Mouse (Mus musculus) hindbrain, embryonic 12.5 days (tissue): ENCODE measurements at regions not wholly inside any gene's neighbourhood (a gene's known extent, or its start where the extent isn't known, plus 50 kb on each side); places are given as distances from the start of the nearest gene placed in this dataset.

Source experiments
- ATAC-seq: fragments of 200-750 bp; cut with Nextera tagmentation; 2 replicates; pipeline ENCODE4 v1.8.0; 2017; ENCODE audit warnings: moderate TSS enrichment; ENCODE audit not compliant: low FRiP score
- H3K27ac ChIP-seq: fragments of 300-500 bp; sonication (generic); 2 replicates; pipeline ENCODE4 v1.5.1; 2016; ENCODE audit warnings: mild to moderate bottlenecking
- H3K27me3 ChIP-seq: fragments of 300-500 bp; sonication (generic); 2 replicates; pipeline ENCODE4 v1.6.1; 2016; ENCODE audit warnings: mild to moderate bottlenecking
- H3K36me3 ChIP-seq: fragments of 300-500 bp; sonication (generic); 2 replicates; pipeline ENCODE4 v1.6.1; 2016; ENCODE audit warnings: mild to moderate bottlenecking
- H3K4me1 ChIP-seq: fragments of 300-500 bp; sonication (generic); 2 replicates; pipeline ENCODE4 v1.6.1; 2016
- H3K4me2 ChIP-seq: fragments of 300-500 bp; sonication (generic); replicated peaks from 2 replicates; pipeline ENCODE4 v1.6.1; 2016; ENCODE audit warnings: mild to moderate bottlenecking
- H3K4me3 ChIP-seq: fragments of 300-500 bp; sonication (generic); 2 replicates; pipeline ENCODE4 v1.5.1; 2016; ENCODE audit warnings: mild to moderate bottlenecking
- H3K9ac ChIP-seq: fragments of 300-500 bp; sonication (generic); 2 replicates; pipeline ENCODE4 v1.6.1; 2016; ENCODE audit warnings: mild to moderate bottlenecking, moderate library complexity
- H3K9me3 ChIP-seq: fragments of 300-500 bp; sonication (generic); replicated peaks from 2 replicates; pipeline ENCODE4 v1.6.1; 2016; ENCODE audit warnings: mild to moderate bottlenecking
- WGBS: fragments of 180-500 bp; shearing (Covaris S2); methylation state at CpG from one replicate; pipeline ENCODE4 v1.1.7; 2016; 5-methylcytosine and 5-hydroxymethylcytosine counted together

GRCm38 (mm10) chrX:11859396-11859795 is 300.8 kb downstream of the Bcor start:
- peaks cover 56% of the 10 kb centered on the region for H3K27me3 ChIP-seq
- ATAC-seq: no peak
- H3K9ac ChIP-seq: no peak overlapping the region
- H3K4me2 ChIP-seq: no peak overlapping the region
- no peak overlapping the region for H3K4me3 ChIP-seq
- peaks cover 13% of the 10 kb centered on the region for H3K4me1 ChIP-seq
- H3K36me3 ChIP-seq: no peaks in the 10 kb centered on the region
- no peak overlapping the region for H3K27ac ChIP-seq
- WGBS: 65% methylated on average over 9 of the region's 9 CpGs
- H3K9me3 ChIP-seq: no peaks in the 10 kb centered on the region

GRCm38 (mm10) chrX:11861119-11861708 is 298.9 kb downstream of the Bcor start:
- 46% methylated on average over 11 of the region's 11 CpGs for WGBS
- 0 out of 2 replicates have a peak, but pooled peaks have one; percentile 19 for ATAC-seq
- Histone ChIP-seq H3K27ac (no peak overlapping the region), H3K36me3 (no peaks in the 10 kb centered on the region), H3K9ac (no peak overlapping the region), H3K27me3 (peaks cover 58% of the 10 kb centered on the region), H3K4me1 (peaks cover 13% of the 10 kb centered on the region), H3K4me3 (no peak overlapping the region), H3K9me3 (no peaks in the 10 kb centered on the region), H3K4me2 (no peak overlapping the region)

DNA sequence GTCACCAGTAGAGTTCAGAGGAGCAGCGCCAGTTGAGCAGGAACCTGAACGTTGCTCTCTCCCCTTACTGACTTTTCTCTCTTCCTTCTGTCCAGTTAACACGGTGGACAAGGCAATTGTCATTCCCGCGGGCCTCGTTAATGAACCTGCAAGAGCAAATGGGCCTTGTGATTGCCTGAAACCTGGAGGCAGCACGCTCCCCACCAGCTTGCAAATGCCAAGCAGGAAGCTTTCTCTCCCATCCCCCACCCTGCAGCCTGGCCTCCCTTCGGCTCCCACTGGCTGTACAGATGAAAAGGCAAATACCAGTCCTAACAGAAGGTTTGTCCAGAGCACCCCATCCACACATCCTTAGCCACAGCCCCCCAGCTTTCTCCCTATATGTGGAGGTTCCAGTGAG is 298.3 kb downstream of the Bcor start:
- WGBS: 15% methylated on average over 7 of the region's 8 CpGs
- no peak for ATAC-seq
- Histone ChIP-seq H3K4me1 (peaks cover 13% of the 10 kb centered on the region), H3K36me3 (no peaks in the 10 kb centered on the region), H3K4me2 (no peak overlapping the region), H3K27me3 (peaks cover 59% of the 10 kb centered on the region), H3K4me3 (no peak overlapping the region), H3K9me3 (no peaks in the 10 kb centered on the region), H3K9ac (no peak overlapping the region), H3K27ac (no peak overlapping the region)

DNA sequence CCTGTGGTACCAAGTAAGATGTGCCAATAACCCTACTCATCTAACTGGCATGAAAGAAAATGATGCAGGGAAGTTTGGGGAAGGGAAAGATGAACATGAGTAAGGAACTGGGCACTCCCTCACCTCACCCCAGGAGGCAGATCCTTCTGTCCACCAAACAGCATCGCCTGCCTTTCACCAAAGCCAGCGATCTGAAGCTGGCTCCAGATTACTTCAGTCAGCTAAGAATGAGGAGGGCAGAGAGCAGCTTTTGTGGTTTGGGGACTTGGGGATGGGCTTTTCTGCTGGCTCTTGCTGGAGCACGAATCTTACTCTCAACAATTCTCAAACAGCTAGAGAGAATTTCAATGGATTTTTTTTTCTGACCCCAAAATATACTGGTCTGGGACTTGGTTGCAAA is 297.0 kb downstream of the Bcor start:
- no peak overlapping the region for H3K4me2 ChIP-seq
- H3K4me1 ChIP-seq: peaks cover 13% of the 10 kb centered on the region
- no peak for ATAC-seq
- no peaks in the 10 kb centered on the region for H3K36me3 ChIP-seq
- peaks cover 52% of the 10 kb centered on the region for H3K27me3 ChIP-seq
- no peak overlapping the region for H3K27ac ChIP-seq
- H3K9ac ChIP-seq: no peak overlapping the region
- WGBS: 36% methylated on average over 3 of the region's 3 CpGs
- no peak overlapping the region for H3K4me3 ChIP-seq
- no peaks in the 10 kb centered on the region for H3K9me3 ChIP-seq

DNA sequence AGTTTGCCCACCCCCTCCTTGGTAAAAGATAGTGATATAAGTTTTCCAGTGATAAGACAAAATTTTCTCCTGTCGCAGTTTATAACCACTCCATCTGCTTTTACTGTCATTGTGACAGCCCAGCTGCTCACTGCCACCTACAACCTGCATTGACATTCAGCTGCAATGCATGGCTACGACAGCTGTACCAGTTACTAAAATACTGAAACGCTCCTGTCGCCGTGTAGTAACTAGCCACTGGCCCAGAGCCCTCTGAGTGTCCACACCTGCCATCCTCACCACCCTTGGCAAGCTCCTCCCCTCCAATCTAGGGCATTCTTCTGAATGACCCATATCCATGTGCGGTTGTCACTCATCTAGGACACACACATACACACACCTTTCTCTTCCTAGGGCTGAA is 286.2 kb downstream of the Bcor start:
- H3K27me3 ChIP-seq: peaks cover 17% of the 10 kb centered on the region
- WGBS: 78% methylated on average over 6 of the region's 6 CpGs
- no peak overlapping the region for H3K27ac ChIP-seq
- no peak overlapping the region for H3K4me2 ChIP-seq
- ATAC-seq: no peak
- no peak overlapping the region for H3K9ac ChIP-seq
- H3K36me3 ChIP-seq: no peaks in the 10 kb centered on the region
- no peak overlapping the region for H3K4me3 ChIP-seq
- H3K4me1 ChIP-seq: no peaks in the 10 kb centered on the region
- H3K9me3 ChIP-seq: no peaks in the 10 kb centered on the region

- H3K4me1 ChIP-seq: no peaks in the 10 kb centered on the region
- no peak overlapping the region for H3K4me2 ChIP-seq
- ATAC-seq: no peak
- H3K36me3 ChIP-seq: no peaks in the 10 kb centered on the region
- no peak overlapping the region for H3K4me3 ChIP-seq
- WGBS: 86% methylated on average over 7 of the region's 7 CpGs
- peaks cover 19% of the 10 kb centered on the region for H3K27me3 ChIP-seq
- no peaks in the 10 kb centered on the region for H3K9me3 ChIP-seq
- no peak overlapping the region for H3K27ac ChIP-seq
- no peak overlapping the region for H3K9ac ChIP-seq
Observed at GRCm38 (mm10) chrX:11876636-11877035, 283.5 kb downstream of the Bcor start.

- H3K36me3 ChIP-seq: no peaks in the 10 kb centered on the region
- WGBS: 56% methylated on average over 8 of the region's 8 CpGs
- no peak overlapping the region for H3K27ac ChIP-seq
- H3K9me3 ChIP-seq: no peaks in the 10 kb centered on the region
- no peaks in the 10 kb centered on the region for H3K4me1 ChIP-seq
- ATAC-seq: no peak
- no peak overlapping the region for H3K9ac ChIP-seq
- no peak overlapping the region for H3K4me2 ChIP-seq
- H3K27me3 ChIP-seq: peaks cover 27% of the 10 kb centered on the region
- H3K4me3 ChIP-seq: no peak overlapping the region
Observed at GRCm38 (mm10) chrX:11878028-11878427, 282.1 kb downstream of the Bcor start.

DNA sequence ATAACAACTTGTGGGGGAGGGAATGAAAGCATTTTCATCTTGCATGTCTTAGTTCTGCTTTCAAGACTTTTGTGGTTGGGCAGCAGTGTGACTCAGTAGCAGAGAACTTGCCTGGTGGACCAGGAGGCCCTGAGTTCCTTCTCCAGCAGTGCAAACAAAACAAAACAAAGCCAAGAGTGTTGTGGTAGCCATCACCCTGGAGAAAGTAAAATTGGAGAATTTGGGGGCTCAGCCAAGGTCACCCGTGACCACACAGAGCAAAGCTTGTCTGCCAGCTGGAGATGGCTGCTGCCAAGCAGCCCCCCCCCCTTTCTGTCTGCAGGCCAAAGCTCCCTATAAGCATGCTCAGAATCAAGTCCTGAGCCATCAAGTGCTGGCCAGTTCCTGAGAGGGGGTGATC is 279.2 kb downstream of the Bcor start:
- H3K27ac ChIP-seq: no peak overlapping the region
- no peaks in the 10 kb centered on the region for H3K4me1 ChIP-seq
- no peak overlapping the region for H3K4me2 ChIP-seq
- ATAC-seq: no peak
- H3K9me3 ChIP-seq: no peaks in the 10 kb centered on the region
- H3K4me3 ChIP-seq: no peak overlapping the region
- H3K27me3 ChIP-seq: peaks cover 23% of the 10 kb centered on the region
- H3K9ac ChIP-seq: no peak overlapping the region
- no peaks in the 10 kb centered on the region for H3K36me3 ChIP-seq
- 86% methylated on average over 1 of the region's 1 CpGs for WGBS

- Histone ChIP-seq H3K4me3 (no peak overlapping the region), H3K9me3 (no peaks in the 10 kb centered on the region), H3K9ac (no peak overlapping the region), H3K36me3 (no peaks in the 10 kb centered on the region), H3K27me3 (peaks cover 25% of the 10 kb centered on the region), H3K4me1 (no peaks in the 10 kb centered on the region), H3K4me2 (no peak overlapping the region), H3K27ac (no peak overlapping the region)
- ATAC-seq: no peak
- 68% methylated on average over 10 of the region's 10 CpGs for WGBS
Observed at GRCm38 (mm10) chrX:11883738-11884716, 276.1 kb downstream of the Bcor start.

DNA sequence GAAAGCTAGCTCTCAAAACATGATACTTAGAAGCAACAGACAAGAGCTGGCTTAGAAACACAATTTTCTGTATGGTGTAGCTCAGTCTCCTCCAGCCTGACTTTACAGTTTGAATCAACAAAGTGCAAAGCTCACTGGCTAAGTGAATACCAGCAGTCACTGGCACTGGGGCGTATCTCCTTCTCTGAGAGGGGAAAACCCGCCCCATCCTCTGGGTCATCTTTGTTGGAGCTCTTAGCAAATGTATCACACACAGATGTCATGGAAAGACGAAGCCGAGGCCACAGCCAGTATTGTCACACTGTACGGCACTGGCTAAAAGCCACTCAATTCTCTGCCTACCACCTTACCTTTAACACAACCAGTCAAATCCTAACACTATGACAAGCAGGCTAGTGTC is 267.8 kb downstream of the Bcor start:
- Histone ChIP-seq H3K4me3 (no peak overlapping the region), H3K27me3 (peaks cover 43% of the 10 kb centered on the region), H3K4me2 (no peak overlapping the region), H3K27ac (no peak overlapping the region), H3K36me3 (no peaks in the 10 kb centered on the region), H3K9me3 (no peaks in the 10 kb centered on the region), H3K9ac (no peak overlapping the region), H3K4me1 (no peaks in the 10 kb centered on the region)
- no peak for ATAC-seq
- 86% methylated on average over 5 of the region's 5 CpGs for WGBS

DNA sequence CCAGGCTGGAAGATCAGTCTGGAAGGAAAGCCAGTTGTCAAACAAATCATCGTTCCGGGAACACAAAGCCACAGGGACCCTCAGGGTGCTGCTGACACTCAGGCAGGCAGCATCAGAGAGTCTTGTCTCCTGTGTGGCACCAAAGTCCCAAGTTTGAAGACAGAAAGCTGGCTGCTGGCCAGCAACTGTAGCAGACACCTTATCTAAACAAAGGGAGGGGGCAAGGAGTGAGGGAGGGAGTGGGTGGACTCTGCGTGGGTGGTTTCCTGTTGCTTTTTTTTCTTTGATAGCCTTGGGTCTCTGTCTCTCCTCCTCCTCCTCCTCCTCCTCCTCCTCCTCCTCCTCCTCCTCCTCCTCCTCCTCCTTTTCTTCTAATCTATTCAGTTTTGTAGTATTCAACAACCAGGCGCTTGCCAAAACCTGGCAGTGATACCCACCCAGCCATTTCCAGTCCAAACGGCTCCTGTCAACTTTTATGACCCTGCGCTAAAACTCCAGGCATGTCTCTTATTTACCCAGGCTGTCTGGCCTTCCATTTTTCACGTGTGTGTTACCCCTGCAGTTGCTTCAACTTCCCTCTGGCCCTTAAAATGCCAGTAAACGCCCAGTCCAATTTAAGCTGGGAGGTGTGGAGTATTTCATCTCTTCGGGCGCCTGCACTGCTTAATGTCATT is 266.4 kb downstream of the Bcor start:
- Histone ChIP-seq H3K9ac (no peak overlapping the region), H3K4me3 (no peak overlapping the region), H3K9me3 (no peaks in the 10 kb centered on the region), H3K4me1 (0 out of 2 replicates have a peak, but pooled peaks cover 2% of the 10 kb centered on the region), H3K4me2 (no peak overlapping the region), H3K27me3 (peaks cover 55% of the 10 kb centered on the region), H3K36me3 (no peaks in the 10 kb centered on the region), H3K27ac (no peak overlapping the region)
- ATAC-seq: no peak
- 52% methylated on average over 9 of the region's 10 CpGs for WGBS

GRCm38 (mm10) chrX:11894280-11894662 is 265.9 kb downstream of the Bcor start:
- Histone ChIP-seq H3K9me3 (no peaks in the 10 kb centered on the region), H3K36me3 (no peaks in the 10 kb centered on the region), H3K27ac (peak overlapping the region; percentile 17; the same call in 1 of the 2 replicates), H3K4me3 (no peak overlapping the region), H3K4me2 (no peak overlapping the region), H3K27me3 (peaks cover 57% of the 10 kb centered on the region), H3K4me1 (0 out of 2 replicates have a peak, but pooled peaks cover 2% of the 10 kb centered on the region), H3K9ac (no peak overlapping the region)
- no peak for ATAC-seq
- 59% methylated on average over 6 of the region's 6 CpGs for WGBS
